Mouse (Mus musculus): ENCODE results near the gene 1700019N19Rik. TPM values are rescaled to one million over a fixed set of nuclear protein-coding genes. Genes with fewer than 3 reads are reported as not detected.

Gene 1700019N19Rik
- total RNA-seq, 2 experiments from 2014 or later = not detected

DNA sequence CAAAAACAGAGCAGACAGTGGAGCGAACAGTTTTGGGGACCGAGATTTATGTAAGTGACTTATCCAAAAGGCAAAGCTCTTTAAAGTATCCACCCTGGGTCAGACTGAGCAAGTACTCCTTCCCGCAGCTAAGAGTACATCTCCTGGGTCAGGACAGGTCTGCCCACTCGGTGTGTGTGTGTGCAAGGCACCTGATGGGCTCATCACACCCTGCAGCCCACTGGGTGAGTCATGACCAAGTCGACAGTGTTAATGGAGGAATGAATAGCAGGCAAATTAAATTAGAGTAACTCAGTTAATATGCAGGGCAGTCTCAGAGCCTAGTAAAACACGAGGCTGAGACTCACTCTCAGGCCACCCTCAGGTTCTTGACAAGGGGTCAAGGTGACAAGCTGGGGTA is 14.6 kb upstream of the 1700019N19Rik start:
- no peak for ATAC-seq (replicated peaks; ENCODE audit: poor library complexity)

DNA sequence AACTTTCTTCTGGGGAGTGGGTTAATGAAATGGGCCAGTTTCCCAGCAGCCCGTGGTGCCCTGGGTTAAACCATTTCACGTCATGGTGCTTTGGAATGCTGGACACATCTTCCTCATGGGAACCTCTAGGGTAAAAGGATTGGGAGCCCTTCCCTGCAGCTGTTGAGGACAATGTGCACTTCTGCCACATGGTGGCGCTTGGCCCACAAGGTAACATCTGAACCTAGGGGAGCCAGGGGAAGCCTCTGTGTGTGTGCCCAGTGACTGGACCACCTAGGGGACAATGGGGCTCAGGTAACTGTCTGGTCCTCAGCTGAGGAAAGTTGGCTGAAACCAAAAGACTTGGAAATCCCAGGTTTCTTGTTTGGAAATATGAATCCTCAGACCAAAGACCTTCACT is 12.1 kb upstream of the 1700019N19Rik start:
- ATAC-seq (replicated peaks; ENCODE audit: poor library complexity) = peak; percentile 64; the same call in 1 of the 2 replicates

DNA sequence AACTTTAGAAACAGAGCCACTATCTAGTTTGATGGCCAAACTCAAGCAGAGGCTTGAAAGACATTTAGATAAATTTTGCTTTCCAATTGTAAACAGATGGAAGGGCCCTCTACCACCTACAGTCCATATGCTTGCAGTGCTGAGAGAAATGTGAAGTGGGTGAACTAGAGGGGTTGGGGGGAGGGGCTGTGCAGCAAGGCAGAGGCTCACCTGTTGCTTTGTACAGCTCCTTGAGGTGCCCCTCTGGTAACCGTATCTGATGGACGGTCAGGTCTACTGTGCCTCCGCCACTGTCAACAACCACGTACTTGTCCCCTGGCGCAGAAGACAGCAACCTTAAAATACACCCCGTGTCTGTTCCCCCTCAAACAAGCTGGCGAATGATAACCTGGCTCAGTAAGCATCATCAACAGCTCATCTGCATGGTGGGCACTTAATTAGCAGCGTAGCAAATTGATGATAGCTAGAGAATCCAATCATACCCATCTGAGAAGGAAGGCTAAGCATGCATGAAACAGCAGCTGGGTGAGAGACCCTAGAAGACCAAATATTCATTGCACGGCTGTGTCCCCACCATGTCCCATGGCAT is 11.0 kb upstream of the 1700019N19Rik start:
- no peak for ATAC-seq (replicated peaks; ENCODE audit: poor library complexity)

DNA sequence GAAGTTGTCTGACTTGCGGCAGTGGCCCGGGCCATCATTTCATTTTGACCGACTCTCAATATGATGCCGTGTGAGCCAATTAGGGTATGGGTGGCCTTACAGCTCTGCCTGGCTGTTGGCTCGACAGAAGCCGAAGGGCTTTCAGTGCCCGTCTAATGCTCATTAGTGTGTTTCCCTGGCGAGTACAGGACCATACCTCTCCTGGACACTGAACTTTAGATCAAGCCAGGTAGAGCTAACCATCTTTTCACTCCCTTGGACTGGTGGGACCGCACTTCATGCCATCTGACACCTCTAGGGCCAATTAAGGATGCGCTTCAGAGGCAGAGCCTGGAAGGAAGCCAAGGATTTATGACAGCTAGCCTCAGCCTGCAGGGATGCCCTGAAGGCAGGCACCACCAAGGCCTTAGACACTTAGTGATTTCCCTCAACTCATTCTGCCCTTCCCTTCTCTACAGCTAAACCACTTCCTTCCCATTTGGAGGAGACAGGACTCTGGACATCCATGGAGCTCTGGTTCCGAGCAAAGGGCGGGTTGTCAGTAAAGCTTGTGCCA is 931 bp upstream of the 1700019N19Rik start:
- ATAC-seq (replicated peaks; ENCODE audit: poor library complexity) = no peak

DNA sequence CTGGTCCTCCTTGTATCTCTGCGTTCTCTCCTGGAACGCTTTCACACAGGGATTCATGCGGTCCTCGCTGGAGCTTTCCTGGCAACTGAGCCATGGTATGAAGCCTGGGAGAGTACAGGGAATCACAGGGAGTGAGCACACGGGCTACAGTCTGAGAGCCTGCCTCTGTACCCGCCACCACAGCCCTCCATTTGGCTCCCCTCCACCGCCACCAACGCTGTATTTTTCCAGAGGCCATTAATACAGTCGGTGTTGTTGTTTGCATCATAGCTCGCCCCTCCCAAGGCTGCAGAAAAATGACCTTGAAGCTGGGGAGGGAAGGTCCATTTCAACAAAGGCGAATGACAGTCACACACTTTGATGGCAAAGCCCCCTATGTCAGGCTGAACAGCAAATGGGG is 5.1 kb downstream of the 1700019N19Rik start:
- no peak for ATAC-seq (replicated peaks; ENCODE audit: poor library complexity)

DNA sequence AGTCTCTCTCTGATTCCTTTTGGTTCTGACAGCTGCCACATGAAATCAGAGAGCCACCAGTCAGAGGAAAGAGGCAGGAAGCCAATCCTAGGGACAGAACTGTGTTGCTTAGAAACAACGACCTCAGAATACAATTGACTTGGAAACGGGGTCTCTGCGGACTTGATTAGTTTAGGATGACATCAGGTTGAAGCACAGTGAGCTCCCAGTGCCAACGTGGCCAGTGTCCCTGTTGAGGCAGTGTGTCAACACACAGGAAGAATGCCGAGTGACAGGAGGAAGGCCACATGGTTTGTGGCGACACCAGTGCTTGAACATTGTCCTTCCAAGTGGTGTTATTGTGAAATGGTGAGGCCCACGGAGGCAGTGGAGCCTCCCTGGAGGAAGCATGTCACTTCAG is 10.3 kb downstream of the 1700019N19Rik start:
- peak; percentile 98 for ATAC-seq (replicated peaks; ENCODE audit: poor library complexity)

DNA sequence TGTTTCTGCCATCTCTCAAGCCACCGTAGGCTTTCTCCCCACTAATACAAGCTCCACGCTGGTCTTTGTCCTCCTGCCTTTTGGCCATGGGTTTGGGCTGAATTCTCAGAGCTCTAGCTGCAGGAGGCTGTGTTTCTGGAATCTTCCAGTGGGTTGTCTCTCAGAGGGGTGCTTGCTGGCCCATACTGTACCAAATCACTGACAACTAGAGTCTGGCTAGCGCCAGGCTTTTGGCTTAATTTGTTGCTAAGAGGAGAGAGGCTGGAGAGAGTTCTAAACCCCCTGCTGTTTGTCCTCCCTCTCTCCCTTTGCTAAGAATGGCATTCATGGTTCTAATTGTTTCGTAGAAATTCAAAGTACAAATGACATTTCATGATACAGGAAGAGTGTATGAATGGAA is 12.7 kb downstream of the 1700019N19Rik start:
- no peak for ATAC-seq (replicated peaks; ENCODE audit: poor library complexity)

DNA sequence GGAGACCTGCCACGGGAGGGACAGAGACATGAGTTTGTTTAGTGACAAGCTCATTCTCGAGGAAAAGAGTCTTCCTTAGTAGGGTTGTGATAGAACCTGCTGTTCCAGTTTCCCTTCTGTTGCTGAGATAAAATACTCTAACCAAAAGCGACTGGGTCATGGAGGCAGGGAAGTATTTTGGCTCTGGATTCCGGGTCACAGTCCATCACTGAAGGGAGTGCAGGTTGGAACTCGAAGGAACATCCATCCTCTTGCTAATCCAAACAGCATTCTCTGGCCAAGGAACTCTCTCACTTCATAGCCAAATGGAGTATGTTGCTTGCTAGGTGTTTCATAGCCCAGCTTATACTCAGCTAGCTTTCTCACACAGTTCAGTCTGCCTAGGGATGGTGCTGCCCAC is 17.8 kb downstream of the 1700019N19Rik start:
- no peak for ATAC-seq (replicated peaks; ENCODE audit: poor library complexity)

DNA sequence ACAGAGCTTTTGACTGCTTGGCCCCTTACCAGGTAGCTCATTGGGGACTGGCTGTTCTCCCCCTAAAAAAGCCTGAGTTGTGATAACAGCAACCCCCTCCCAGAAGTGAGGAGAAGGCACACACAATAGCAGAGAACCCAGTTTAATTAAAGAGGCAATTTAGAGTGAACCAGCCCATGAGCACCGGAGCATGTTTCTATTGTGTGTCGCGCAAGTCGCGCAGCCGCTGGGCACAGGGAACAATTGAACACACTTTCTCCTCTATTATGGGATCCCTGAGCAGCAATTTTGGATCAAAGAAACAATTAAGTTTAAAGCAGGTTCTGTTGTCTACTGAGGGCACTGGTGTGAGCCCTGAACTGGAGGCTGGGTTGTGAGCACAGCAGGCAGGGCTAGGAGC is 26.9 kb downstream of the 1700019N19Rik start:
- no peak for ATAC-seq (replicated peaks; ENCODE audit: poor library complexity)

DNA sequence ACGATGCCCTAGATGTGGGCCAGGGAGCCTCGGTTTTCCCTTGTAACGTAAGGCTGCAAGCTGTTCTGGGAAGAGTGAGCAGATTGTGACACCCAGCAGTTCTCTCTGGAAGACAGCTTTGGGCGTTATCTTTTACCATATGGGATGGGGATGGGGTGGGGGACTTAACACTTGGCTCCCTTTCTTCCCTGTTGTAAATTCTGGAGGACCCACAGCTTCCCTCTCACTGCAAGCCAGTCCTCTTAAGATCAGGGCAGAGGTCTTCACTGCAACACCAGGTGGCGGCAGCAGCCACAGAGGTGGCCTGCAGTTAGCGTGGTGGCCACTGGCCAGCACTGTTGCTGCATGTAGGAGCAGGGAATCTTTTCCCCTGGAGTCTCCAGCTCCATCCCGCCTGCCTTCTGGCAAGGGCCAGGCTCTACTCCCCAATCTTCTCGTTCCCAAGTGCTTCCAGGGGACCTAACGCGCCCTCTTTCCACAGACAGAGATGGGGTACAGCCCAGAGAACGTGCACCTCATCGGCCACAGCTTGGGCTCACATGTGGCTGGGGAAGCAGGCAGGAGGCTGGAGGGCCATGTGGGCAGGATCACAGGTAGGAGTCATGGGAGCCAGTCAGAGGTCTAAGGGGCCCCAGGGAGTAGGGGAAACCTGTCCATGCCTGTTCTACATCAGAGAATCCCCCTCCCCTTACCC is 31.3 kb downstream of the 1700019N19Rik start:
- ATAC-seq (replicated peaks; ENCODE audit: poor library complexity) = peak; percentile 65

DNA sequence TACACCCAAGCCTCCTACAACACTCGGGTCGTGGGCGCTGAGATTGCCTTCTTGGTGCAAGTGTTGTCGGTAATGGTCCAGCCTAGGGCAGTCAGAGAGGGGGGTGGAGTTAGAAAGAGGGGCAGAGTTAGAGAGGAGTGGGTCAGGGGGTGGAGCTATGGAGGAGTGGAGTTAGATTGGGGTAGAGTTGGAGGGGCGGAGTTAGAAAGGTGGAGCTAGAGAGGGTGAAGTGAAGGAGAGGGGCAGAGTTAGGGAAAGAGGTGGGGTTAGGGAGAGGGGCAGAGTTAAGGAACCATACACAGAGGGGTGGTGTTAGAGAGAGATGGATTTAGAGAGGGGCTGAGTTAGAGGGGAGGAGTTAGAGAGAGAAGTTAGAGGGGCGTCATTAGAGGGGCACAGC is 31.9 kb downstream of the 1700019N19Rik start:
- no peak for ATAC-seq (replicated peaks; ENCODE audit: poor library complexity)

DNA sequence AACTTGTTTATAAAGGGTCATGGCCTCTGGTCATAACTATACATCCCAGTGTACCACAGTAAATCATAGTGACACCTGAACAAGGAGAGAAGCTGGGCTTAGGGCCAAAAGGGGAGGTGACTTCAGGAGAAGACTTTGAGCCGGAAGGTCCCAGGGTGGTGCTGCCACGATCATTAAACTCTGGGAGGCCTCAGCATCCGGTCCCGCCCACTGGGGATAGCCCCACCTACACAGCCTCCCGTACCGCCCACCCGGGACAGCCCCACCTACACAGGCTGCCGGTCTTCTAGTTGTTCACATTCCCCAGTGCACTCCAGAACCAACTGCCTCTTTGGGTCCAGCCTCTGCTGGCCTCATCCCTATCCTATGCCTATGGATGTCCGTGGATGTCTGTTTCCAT is 34.8 kb downstream of the 1700019N19Rik start, which contains the start of gene Pnliprp2:
Pnliprp2 (plus strand) TSS at position 297 of the 400 bp plus-strand sequence.
- no peak for ATAC-seq (replicated peaks; ENCODE audit: poor library complexity)

DNA sequence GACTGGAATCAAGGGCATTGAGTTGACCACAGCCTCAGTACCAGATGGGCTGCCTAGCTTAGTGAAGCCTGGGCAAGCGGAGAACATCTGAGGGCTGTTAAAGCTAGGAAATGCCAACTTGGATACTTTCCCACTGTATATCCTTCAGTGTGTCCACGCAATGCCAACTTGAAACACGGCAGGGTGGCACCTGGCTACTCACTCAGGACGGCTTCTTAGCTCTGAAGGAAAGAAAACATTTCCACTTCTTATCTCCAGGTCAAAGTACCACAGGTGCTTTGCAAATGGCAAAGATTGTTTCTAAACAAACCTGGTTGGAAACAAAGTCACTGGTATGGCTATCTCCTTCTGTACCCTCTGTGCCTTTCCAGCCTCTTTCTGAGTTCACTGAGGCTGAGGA is 35.4 kb downstream of the 1700019N19Rik start:
- ATAC-seq (replicated peaks; ENCODE audit: poor library complexity) = no peak

DNA sequence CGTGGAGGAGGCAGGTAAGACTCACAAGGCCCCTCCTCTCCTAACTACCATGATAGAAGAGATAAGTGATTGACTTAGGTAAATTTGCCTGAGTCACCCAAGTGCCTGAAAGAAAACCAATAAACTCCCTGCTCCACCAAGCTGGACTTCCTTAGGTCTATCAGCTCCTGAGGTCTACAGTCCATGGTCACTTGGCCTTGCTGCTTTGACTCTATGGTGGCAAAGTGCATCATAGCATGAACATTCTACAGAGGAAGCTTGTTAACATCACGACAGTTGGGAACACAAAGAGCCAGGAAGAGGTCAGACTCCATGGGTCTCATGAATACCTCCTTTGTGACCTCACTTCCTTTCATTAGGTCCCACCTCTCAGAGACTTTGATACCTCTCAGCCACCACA is 42.8 kb downstream of the 1700019N19Rik start:
- ATAC-seq (replicated peaks; ENCODE audit: poor library complexity) = no peak

DNA sequence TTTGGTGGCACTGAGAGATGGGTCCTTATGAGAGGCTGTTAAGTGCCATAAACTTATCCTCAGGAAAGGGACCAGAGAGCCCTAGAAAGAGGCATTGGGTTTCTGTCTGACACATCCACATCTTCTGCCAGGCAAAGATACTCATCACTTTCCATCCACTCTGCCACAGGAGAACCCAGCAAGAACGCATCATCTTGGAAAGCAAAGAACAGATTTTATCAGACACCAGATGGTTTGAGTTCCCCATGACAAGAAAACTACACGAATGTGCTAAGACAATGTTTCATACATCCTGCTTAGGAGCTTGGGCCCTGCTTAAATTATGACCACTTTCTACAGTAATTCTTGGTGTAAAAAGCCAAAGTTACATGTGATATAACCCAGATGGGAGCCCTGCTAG is 43.4 kb downstream of the 1700019N19Rik start:
- no peak for ATAC-seq (replicated peaks; ENCODE audit: poor library complexity)

DNA sequence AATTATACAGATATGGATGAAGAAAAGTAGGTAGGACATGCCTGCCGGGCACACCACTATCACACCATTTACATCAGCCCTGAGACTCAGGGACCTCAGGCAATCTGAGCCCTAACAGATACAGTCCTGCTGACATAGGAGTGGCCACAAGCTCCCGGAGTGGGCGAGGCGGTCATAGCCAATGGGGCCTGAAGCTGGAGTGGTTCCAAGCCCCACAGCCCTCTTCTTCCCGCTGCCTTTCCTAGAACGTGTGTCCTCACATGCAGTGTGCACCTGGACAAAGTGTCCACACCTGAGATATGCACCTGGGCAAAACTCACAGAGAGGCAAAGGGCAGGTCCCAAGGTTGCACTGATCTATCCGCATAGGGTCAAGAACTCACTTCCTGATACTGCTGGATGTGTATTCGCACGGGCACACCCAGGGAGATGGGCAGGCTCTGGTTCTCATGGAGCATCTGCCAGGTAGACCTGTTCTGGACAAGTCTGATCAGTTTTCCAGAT is 46.7 kb downstream of the 1700019N19Rik start:
- ATAC-seq (replicated peaks; ENCODE audit: poor library complexity) = no peak

DNA sequence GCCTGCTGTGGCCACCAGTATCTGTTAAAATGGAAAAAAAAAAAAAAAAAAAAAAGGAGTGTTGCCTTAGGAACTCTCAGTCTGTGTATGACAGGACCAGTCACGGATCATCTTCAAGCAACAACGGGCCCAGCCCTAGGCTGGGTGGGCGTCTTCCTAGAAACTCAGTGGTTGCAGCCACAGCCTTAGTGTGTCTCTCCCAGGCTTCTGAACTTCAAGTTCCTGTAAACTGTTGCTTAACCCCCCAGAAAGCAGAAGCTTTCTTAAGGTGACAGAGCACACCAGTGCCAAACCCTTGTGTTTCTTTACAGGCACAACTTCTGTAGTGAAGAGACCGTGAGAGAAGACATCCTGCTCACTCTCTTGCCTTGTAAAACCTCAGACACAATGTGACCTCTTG is 50.5 kb downstream of the 1700019N19Rik start:
- peak; percentile 69 for ATAC-seq (replicated peaks; ENCODE audit: poor library complexity)

DNA sequence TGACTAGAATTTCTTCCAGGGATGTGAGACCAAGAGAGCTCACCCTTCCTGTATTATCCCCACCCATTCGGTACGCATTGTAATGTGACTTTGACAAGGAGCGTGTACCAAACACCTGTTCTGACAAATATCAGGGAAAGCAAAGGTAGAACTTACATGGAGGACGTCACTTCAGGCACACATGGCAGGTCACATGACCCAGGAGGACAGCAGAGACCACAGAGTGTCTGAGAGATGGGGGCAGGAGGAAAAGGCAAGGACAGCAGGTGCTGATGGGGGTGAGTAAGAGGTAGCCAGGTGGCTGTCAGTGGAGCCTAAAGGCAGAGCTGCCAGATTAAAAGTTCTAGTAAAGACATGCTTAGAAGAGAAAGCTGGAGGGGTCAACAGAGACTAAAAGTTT is 51.5 kb downstream of the 1700019N19Rik start:
- ATAC-seq (replicated peaks; ENCODE audit: poor library complexity) = no peak

DNA sequence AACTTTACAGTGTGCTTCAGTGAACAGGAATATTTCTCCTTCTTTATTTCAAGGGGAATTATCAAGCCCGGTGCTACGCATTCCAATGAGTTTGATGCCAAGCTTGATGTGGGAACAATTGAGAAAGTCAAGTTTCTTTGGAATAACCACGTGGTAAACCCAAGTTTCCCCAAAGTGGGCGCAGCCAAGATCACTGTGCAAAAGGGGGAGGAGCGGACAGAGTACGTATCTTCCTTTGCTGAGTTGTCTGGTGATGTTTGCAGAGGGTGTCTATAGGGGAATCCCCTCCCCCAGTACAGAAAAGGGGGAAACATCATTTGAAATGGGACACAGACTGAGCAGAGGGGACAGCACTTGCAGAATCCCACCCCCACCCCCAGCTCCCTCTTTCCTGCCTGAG is 53.2 kb downstream of the 1700019N19Rik start:
- no peak for ATAC-seq (replicated peaks; ENCODE audit: poor library complexity)

DNA sequence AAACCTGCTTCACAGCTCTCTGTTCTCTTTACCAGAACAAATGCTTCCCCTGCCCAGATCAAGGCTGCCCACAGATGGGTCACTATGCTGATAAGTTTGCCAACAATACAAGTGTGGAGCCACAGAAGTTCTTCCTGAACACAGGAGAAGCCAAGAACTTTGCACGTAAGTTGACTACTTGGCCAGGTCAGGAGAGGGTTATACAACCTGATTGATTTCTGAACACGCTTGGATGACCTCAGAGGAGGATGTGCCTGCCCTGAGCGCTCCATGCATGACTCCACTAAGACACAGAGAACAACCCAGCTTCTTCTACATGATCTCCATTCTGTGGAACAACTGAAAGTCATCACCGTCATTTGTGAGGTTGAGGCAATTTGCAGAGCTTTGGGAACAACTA is 56.1 kb downstream of the 1700019N19Rik start:
- no peak for ATAC-seq (replicated peaks; ENCODE audit: poor library complexity)
